Mouse (Mus musculus): ENCODE measurements at regions not wholly inside any gene's neighbourhood (a gene's known extent, or its start where the extent isn't known, plus 50 kb on each side); places are given as distances from the start of the nearest gene placed in this dataset.

DNA sequence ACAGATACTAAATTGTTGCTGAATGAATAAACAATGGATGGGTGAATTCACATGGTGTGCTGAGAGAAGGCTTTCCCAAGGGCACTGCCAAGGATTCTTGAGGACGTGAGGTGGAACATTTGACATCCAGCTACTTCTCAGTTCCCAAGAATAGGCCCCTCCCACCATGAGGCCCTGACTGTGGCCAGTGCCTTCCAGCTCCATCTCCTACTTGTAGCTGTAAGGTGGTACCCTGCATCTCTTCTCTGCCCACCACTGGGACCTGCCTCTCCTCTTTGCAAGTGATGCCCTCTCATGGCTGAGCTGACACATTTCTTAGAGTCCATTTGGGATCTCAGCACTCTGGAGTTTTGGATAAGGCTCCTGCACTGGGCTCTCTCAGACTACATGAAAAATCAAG is 56.3 kb upstream of the Gm11983 start:
- no peak for ATAC-seq (ENCODE audit: extremely low read depth, insufficient number of reproducible peaks, low FRiP score, low TSS enrichment)
- WGBS, result 75% methylated on average over 1 of the region's 1 CpGs
- no peak overlapping the region for H3K4me2 ChIP-seq

DNA sequence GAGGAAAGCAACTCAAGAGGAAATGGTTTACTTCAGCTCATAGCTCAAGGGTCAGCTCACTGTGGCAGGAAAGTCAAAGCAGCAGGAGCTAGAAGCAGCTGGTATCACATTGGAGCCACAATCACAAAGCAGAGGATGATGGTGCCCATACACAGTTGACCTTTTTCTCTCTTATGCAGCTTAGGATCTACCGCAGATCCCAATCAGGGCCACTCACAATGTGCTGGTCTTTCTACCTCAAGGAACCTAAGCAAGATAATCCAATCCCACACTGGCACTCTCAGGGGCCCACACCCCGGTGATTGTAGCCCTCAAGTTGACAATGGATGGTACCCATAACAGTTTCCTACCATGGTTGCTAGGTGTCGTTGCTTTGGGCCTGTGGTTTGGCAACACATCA is 55.6 kb upstream of the Gm11983 start:
- no peak for ATAC-seq (ENCODE audit: extremely low read depth, insufficient number of reproducible peaks, low FRiP score, low TSS enrichment)
- Histone ChIP-seq H3K4me3 (no peak overlapping the region), H3K4me1 (no peaks in the 10 kb centered on the region; the same call in 1 of the 2 replicates), H3K36me3 (no peaks in the 10 kb centered on the region), H3K27me3 (replicated peaks) (no peaks in the 10 kb centered on the region), H3K4me2 (no peak overlapping the region), H3K9me3 (no peaks in the 10 kb centered on the region), H3K9ac (no peak overlapping the region), H3K27ac (replicated peaks) (no peak overlapping the region)
- WGBS, result 77% methylated on average over 3 of the region's 3 CpGs

More for the DNA sequence above, 56.3 kb upstream of the Gm11983 start:
- no peaks in the 10 kb centered on the region for H3K36me3 ChIP-seq
- no peak overlapping the region for H3K9ac ChIP-seq
- H3K4me3 ChIP-seq, result no peak overlapping the region
- H3K4me1 ChIP-seq, result no peaks in the 10 kb centered on the region; the same call in 1 of the 2 replicates
- H3K27me3 ChIP-seq (replicated peaks), result no peaks in the 10 kb centered on the region
- H3K27ac ChIP-seq (replicated peaks), result no peak overlapping the region
- H3K9me3 ChIP-seq, result no peaks in the 10 kb centered on the region

DNA sequence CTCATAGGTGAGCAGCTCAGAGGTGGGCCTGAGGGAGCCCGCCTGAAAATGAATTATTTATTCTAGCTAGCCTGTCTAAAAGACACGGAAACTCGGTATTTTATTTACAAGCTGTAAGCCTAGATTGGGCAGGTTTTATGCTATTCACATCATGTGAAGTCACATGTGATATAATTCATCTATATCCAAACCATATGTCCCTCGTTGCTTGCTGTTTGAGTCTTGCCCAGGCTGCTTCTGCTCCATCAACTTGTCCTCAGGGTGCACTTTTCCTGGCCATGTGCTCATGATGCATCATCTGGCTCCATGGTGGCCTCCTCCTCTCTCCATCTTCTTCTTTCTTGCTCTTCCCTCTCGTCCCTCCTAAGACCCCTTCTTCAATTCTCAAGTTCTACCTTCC is 53.0 kb upstream of the Gm11983 start:
- ATAC-seq (ENCODE audit: extremely low read depth, insufficient number of reproducible peaks, low FRiP score, low TSS enrichment), result no peak
- H3K27me3 ChIP-seq (replicated peaks), result no peaks in the 10 kb centered on the region
- no peak overlapping the region for H3K9ac ChIP-seq
- H3K27ac ChIP-seq (replicated peaks), result no peak overlapping the region
- H3K36me3 ChIP-seq, result no peaks in the 10 kb centered on the region
- 69% methylated on average over 5 of the region's 5 CpGs for WGBS
- H3K9me3 ChIP-seq, result no peaks in the 10 kb centered on the region
- no peaks in the 10 kb centered on the region for H3K4me1 ChIP-seq
- H3K4me3 ChIP-seq, result no peak overlapping the region
- H3K4me2 ChIP-seq, result no peak overlapping the region

DNA sequence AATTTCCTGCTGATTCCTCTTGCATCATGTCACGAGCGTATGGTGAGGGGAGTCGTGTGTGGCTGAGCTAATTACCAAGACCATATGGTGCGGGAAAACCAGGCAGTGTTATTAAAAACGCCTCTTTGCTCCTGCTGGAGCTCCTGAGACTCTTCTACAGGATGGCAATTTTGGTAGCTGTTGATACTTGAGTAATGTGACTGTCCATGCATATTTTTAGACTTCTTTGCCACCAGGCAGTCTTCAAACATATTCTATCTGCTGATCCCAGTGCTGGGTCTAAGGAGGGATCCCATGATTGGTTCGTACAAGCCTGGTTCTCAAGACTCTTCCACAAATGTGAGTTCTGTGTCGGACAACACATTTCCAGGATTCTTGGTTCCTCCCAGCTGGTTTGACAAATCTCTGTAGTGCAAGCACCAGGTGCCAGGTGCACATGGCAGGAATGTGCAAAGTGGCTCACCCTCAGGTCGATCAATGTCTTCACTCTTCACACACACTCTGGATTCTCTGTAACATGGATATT is 52.3 kb upstream of the Gm11983 start:
- no peaks in the 10 kb centered on the region for H3K36me3 ChIP-seq
- H3K9me3 ChIP-seq, result no peaks in the 10 kb centered on the region
- no peak overlapping the region for H3K9ac ChIP-seq
- H3K4me3 ChIP-seq, result no peak overlapping the region
- 75% methylated on average over 8 of the region's 8 CpGs for WGBS
- no peaks in the 10 kb centered on the region for H3K4me1 ChIP-seq
- no peaks in the 10 kb centered on the region for H3K27me3 ChIP-seq (replicated peaks)
- no peak overlapping the region for H3K4me2 ChIP-seq
- H3K27ac ChIP-seq (replicated peaks), result no peak overlapping the region
- no peak for ATAC-seq (ENCODE audit: extremely low read depth, insufficient number of reproducible peaks, low FRiP score, low TSS enrichment)

DNA sequence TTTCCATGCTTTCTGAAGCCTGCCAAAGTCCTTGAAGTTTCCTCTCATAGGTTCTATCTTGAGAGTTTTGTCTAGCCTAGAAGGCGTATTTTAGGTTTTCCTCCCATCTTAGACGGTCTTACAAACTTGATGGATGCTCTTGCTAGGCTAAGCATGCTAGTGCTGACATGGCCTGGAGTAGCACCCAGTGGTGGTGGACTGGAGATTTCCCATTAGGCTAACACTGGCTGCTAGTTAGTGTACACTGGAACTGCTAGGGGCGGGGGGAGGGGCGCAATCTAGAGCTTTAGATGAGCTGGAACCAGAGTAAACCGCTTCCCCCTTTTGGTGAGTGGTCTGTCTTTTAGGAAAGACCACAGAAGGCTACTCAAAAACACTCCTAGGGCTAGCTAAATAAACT is 51.7 kb upstream of the Gm11983 start:
- no peaks in the 10 kb centered on the region for H3K27me3 ChIP-seq (replicated peaks)
- no peak for ATAC-seq (ENCODE audit: extremely low read depth, insufficient number of reproducible peaks, low FRiP score, low TSS enrichment)
- H3K36me3 ChIP-seq, result no peaks in the 10 kb centered on the region
- 85% methylated on average over 5 of the region's 5 CpGs for WGBS
- no peak overlapping the region for H3K27ac ChIP-seq (replicated peaks)
- no peaks in the 10 kb centered on the region for H3K9me3 ChIP-seq
- H3K4me3 ChIP-seq, result no peak overlapping the region
- no peaks in the 10 kb centered on the region for H3K4me1 ChIP-seq
- H3K9ac ChIP-seq, result no peak overlapping the region
- H3K4me2 ChIP-seq, result no peak overlapping the region
